Mouse (Mus musculus) liver, embryonic 12.5 days (tissue): ENCODE data around the gene Trem1. TPM values are rescaled to one million over a fixed set of nuclear protein-coding genes. Genes with fewer than 3 reads are reported as not detected.

Experiments
- ATAC-seq: fragments of 200-750 bp; cut with Nextera tagmentation; 2 replicates; pipeline ENCODE4 v1.8.0; 2017; ENCODE audit warnings: moderate number of reproducible peaks, mild to moderate bottlenecking, moderate library complexity
- H3K27ac ChIP-seq: fragments of 300-500 bp; sonication (generic); 2 replicates; pipeline ENCODE4 v1.5.1; 2016; ENCODE audit warnings: mild to moderate bottlenecking
- H3K27me3 ChIP-seq: fragments of 300-500 bp; sonication (generic); replicated peaks from 2 replicates; pipeline ENCODE4 v1.6.1; 2016; ENCODE audit warnings: mild to moderate bottlenecking, moderate library complexity
- H3K36me3 ChIP-seq: fragments of 300-500 bp; sonication (generic); 2 replicates; pipeline ENCODE4 v1.6.1; 2016; ENCODE audit warnings: mild to moderate bottlenecking, moderate library complexity
- H3K4me1 ChIP-seq: fragments of 300-500 bp; sonication (generic); 2 replicates; pipeline ENCODE4 v1.6.1; 2016
- H3K4me2 ChIP-seq: fragments of 300-500 bp; sonication (generic); 2 replicates; pipeline ENCODE4 v1.6.1; 2016; ENCODE audit warnings: mild to moderate bottlenecking, moderate library complexity
- H3K4me3 ChIP-seq: fragments of 300-500 bp; sonication (generic); 2 replicates; pipeline ENCODE4 v1.5.1; 2016; ENCODE audit warnings: mild to moderate bottlenecking, moderate library complexity
- H3K9ac ChIP-seq: fragments of 300-500 bp; sonication (generic); 2 replicates; pipeline ENCODE4 v1.6.1; 2016; ENCODE audit warnings: mild to moderate bottlenecking, moderate library complexity
- H3K9me3 ChIP-seq: fragments of 300-500 bp; sonication (generic); replicated peaks from 2 replicates; pipeline ENCODE4 v1.6.1; 2016; ENCODE audit warnings: mild to moderate bottlenecking, moderate library complexity
- WGBS: fragments of 180-500 bp; shearing (Covaris S2); methylation state at CpG from one replicate; pipeline ENCODE4 v1.1.7; 2016; ENCODE audit not compliant: insufficient replicate concordance; 5-methylcytosine and 5-hydroxymethylcytosine counted together
- polyA plus RNA-seq: library from polyadenylated mRNA; unstranded; fragments of >200 nt; fragmentation: Nextera tagmentation; extraction: Ambion mirVana; gene quantifications from 2 replicates; pipeline ENCODE4 v1.2.1, GENCODE M21; 2016

Gene Trem1
- polyA plus RNA-seq, 1 experiment from 2014 or later: 0.42 TPM

- H3K4me2 ChIP-seq: no peak within 1 kb of the TSS
- H3K27me3 ChIP-seq: 0 out of 2 replicates have a peak, but pooled peaks cover 4% of the 10 kb centered on the region
- no peaks in the 10 kb centered on the region for H3K4me1 ChIP-seq
- H3K4me3 ChIP-seq: no peak within 1 kb of the TSS
- 60% methylated on average over 11 of the region's 11 CpGs for WGBS
- no peak for ATAC-seq
- H3K9me3 ChIP-seq: no peaks in the 10 kb centered on the region
- no peak within 1 kb of the TSS for H3K27ac ChIP-seq
- no peak within 1 kb of the TSS for H3K9ac ChIP-seq
- no peaks in the 10 kb centered on the region for H3K36me3 ChIP-seq
These were observed 14.8 kb downstream of the Trem1 start, which contains the start of gene Trem3 for GRCm38 (mm10) chr17:48247221-48247928. Trem3 (plus strand) TSS chr17:48247777.

GRCm38 (mm10) chr17:48249039-48249438 is 16.5 kb downstream of the Trem1 start:
- Histone ChIP-seq H3K4me3 (no peak overlapping the region), H3K4me1 (no peaks in the 10 kb centered on the region), H3K36me3 (no peaks in the 10 kb centered on the region), H3K9me3 (no peaks in the 10 kb centered on the region), H3K4me2 (no peak overlapping the region), H3K9ac (no peak overlapping the region), H3K27me3 (0 out of 2 replicates have a peak, but pooled peaks cover 3% of the 10 kb centered on the region), H3K27ac (no peak overlapping the region)
- ATAC-seq: no peak

- Histone ChIP-seq H3K4me3 (no peak overlapping the region), H3K9ac (no peak overlapping the region), H3K27ac (no peak overlapping the region), H3K4me2 (no peak overlapping the region), H3K4me1 (no peaks in the 10 kb centered on the region), H3K36me3 (no peaks in the 10 kb centered on the region), H3K27me3 (no peaks in the 10 kb centered on the region), H3K9me3 (no peaks in the 10 kb centered on the region)
- WGBS: 70% methylated on average over 11 of the region's 11 CpGs
- ATAC-seq: no peak
These were observed 16.9 kb downstream of the Trem1 start for GRCm38 (mm10) chr17:48249501-48249900.

GRCm38 (mm10) chr17:48250631-48251030 is 18.1 kb downstream of the Trem1 start:
- WGBS: 76% methylated on average over 7 of the region's 7 CpGs
- H3K36me3 ChIP-seq: no peaks in the 10 kb centered on the region

GRCm38 (mm10) chr17:48256575-48256974 is 24.0 kb downstream of the Trem1 start:
- H3K27ac ChIP-seq: no peak overlapping the region
- H3K4me3 ChIP-seq: no peak overlapping the region
- no peaks in the 10 kb centered on the region for H3K27me3 ChIP-seq
- H3K4me1 ChIP-seq: no peaks in the 10 kb centered on the region
- H3K36me3 ChIP-seq: no peaks in the 10 kb centered on the region
- no peak overlapping the region for H3K9ac ChIP-seq
- H3K9me3 ChIP-seq: no peaks in the 10 kb centered on the region
- H3K4me2 ChIP-seq: no peak overlapping the region
- ATAC-seq: no peak

More at GRCm38 (mm10) chr17:48250631-48251030, 18.1 kb downstream of the Trem1 start:
- Histone ChIP-seq H3K4me2 (no peak overlapping the region), H3K4me1 (no peaks in the 10 kb centered on the region), H3K9ac (no peak overlapping the region), H3K27ac (no peak overlapping the region), H3K9me3 (no peaks in the 10 kb centered on the region), H3K27me3 (no peaks in the 10 kb centered on the region), H3K4me3 (no peak overlapping the region)
- no peak for ATAC-seq

GRCm38 (mm10) chr17:48261868-48262267 is 29.3 kb downstream of the Trem1 start:
- Histone ChIP-seq H3K9ac (no peak overlapping the region), H3K9me3 (no peaks in the 10 kb centered on the region), H3K27me3 (no peaks in the 10 kb centered on the region), H3K27ac (no peak overlapping the region), H3K4me3 (no peak overlapping the region), H3K4me2 (no peak overlapping the region), H3K36me3 (no peaks in the 10 kb centered on the region), H3K4me1 (peaks cover 18% of the 10 kb centered on the region)
- 48% methylated on average over 2 of the region's 2 CpGs for WGBS
- ATAC-seq: no peak

- Histone ChIP-seq H3K9ac (no peak within 1 kb of the TSS), H3K36me3 (no peaks in the 10 kb centered on the region), H3K4me2 (peak within 1 kb of the TSS; percentile 14; the same call in 1 of the 2 replicates), H3K4me3 (no peak within 1 kb of the TSS), H3K4me1 (peaks cover 36% of the 10 kb centered on the region), H3K27ac (peak within 1 kb of the TSS; percentile 61), H3K9me3 (no peaks in the 10 kb centered on the region), H3K27me3 (no peaks in the 10 kb centered on the region)
- WGBS: 63% methylated on average over 3 of the region's 3 CpGs
- no peak for ATAC-seq
These were observed 31.3 kb downstream of the Trem1 start, which contains the start of gene Treml4 for GRCm38 (mm10) chr17:48263741-48264362. Treml4 (plus strand) TSS chr17:48264295.

- H3K4me3 ChIP-seq: no peak overlapping the region
- peak overlapping the region; percentile 61 for H3K27ac ChIP-seq
- no peaks in the 10 kb centered on the region for H3K9me3 ChIP-seq
- ATAC-seq: peak; percentile 78
- H3K4me1 ChIP-seq: peaks cover 43% of the 10 kb centered on the region
- H3K36me3 ChIP-seq: no peaks in the 10 kb centered on the region
- H3K4me2 ChIP-seq: peak overlapping the region; percentile 14; the same call in 1 of the 2 replicates
- WGBS: 74% methylated on average over 7 of the region's 7 CpGs
- H3K27me3 ChIP-seq: no peaks in the 10 kb centered on the region
- H3K9ac ChIP-seq: no peak overlapping the region
These were observed 32.1 kb downstream of the Trem1 start for GRCm38 (mm10) chr17:48264662-48265061.

- Histone ChIP-seq H3K9me3 (no peaks in the 10 kb centered on the region), H3K4me3 (no peak overlapping the region), H3K36me3 (no peaks in the 10 kb centered on the region), H3K27me3 (no peaks in the 10 kb centered on the region), H3K27ac (0 out of 2 replicates have a peak overlapping the region, but pooled peaks have one; percentile 1), H3K9ac (no peak overlapping the region), H3K4me1 (peaks cover 56% of the 10 kb centered on the region), H3K4me2 (no peak overlapping the region)
- 78% methylated on average over 2 of the region's 2 CpGs for WGBS
- no peak for ATAC-seq
These were observed 33.6 kb downstream of the Trem1 start for GRCm38 (mm10) chr17:48266138-48266537.

GRCm38 (mm10) chr17:48266610-48267304 is 34.2 kb downstream of the Trem1 start:
- Histone ChIP-seq H3K4me3 (no peak overlapping the region), H3K9ac (no peak overlapping the region), H3K4me1 (peaks cover 62% of the 10 kb centered on the region), H3K9me3 (no peaks in the 10 kb centered on the region), H3K4me2 (no peak overlapping the region), H3K27me3 (no peaks in the 10 kb centered on the region), H3K27ac (0 out of 2 replicates have a peak overlapping the region, but pooled peaks have one; percentile 1), H3K36me3 (no peaks in the 10 kb centered on the region)
- no peak for ATAC-seq
- 50% methylated on average over 2 of the region's 2 CpGs for WGBS

GRCm38 (mm10) chr17:48267591-48267990 is 35.0 kb downstream of the Trem1 start:
- 19% methylated on average over 1 of the region's 1 CpGs for WGBS
- Histone ChIP-seq H3K9ac (no peak overlapping the region), H3K4me3 (no peak overlapping the region), H3K36me3 (no peaks in the 10 kb centered on the region), H3K27me3 (no peaks in the 10 kb centered on the region), H3K4me2 (peak overlapping the region; percentile 0; the same call in 1 of the 2 replicates), H3K9me3 (no peaks in the 10 kb centered on the region), H3K4me1 (peaks cover 68% of the 10 kb centered on the region), H3K27ac (no peak overlapping the region)
- ATAC-seq: peak; percentile 25; the same call in 1 of the 2 replicates

- H3K9ac ChIP-seq: no peak overlapping the region
- no peaks in the 10 kb centered on the region for H3K36me3 ChIP-seq
- H3K4me2 ChIP-seq: no peak overlapping the region
- H3K27ac ChIP-seq: no peak overlapping the region
- no peak overlapping the region for H3K4me3 ChIP-seq
- no peak for ATAC-seq
- H3K4me1 ChIP-seq: peaks cover 75% of the 10 kb centered on the region
- H3K27me3 ChIP-seq: no peaks in the 10 kb centered on the region
- no peaks in the 10 kb centered on the region for H3K9me3 ChIP-seq
These were observed 35.7 kb downstream of the Trem1 start for GRCm38 (mm10) chr17:48268276-48268675.
